Mouse (Mus musculus): ENCODE data around the gene Htr1d.

GRCm38 (mm10) chr4:136470347-136471071 lies 47.2 kb downstream of the Htr1d start:
- TF ChIP-seq CTCF (IDR thresholded peaks at IDR 0.05; ENCODE audit: low read depth) (no peak), EP300 (IDR thresholded peaks at IDR 0.05; ENCODE audit: low read depth) (no peak)

Data from liver, embryonic 14.5 days (tissue).